Mouse (Mus musculus): Measurements from ENCODE around the gene Fos. TPM values are rescaled to one million over a fixed set of nuclear protein-coding genes. Genes with fewer than 3 reads are reported as not detected.
"Not testable (repeated sequence)": the region's sequence is repeated elsewhere in the genome, so short reads cannot be mapped to it uniquely, and the experiment has no call there.

The Fos gene
- polyA plus RNA-seq, 1 experiment, result 37.8 TPM

GRCm38 (mm10) chr12:85515865-85516264, 42.2 kb downstream of the Fos start:
- TF ChIP-seq CTCF (IDR thresholded peaks at IDR 0.05; ENCODE audit: insufficient read depth, low read length), result no peak
- TF ChIP-seq POLR2A (IDR thresholded peaks at IDR 0.05; ENCODE audit: borderline replicate concordance, extremely low read depth, low read depth, low read length), result no peak
- 75% methylated on average over 3 of the region's 3 CpGs for WGBS
- no peak for DNase-seq

GRCm38 (mm10) chr12:85517339-85517738, 43.6 kb downstream of the Fos start:
- no peak for TF ChIP-seq POLR2A (IDR thresholded peaks at IDR 0.05; ENCODE audit: borderline replicate concordance, extremely low read depth, low read depth, low read length)
- TF ChIP-seq CTCF (IDR thresholded peaks at IDR 0.05; ENCODE audit: insufficient read depth, low read length), result no peak
- Histone ChIP-seq H3K4me1 (ENCODE audit: control insufficient read depth, insufficient read depth, low read length) (no peaks in the 10 kb centered on the region; the same call in 1 of the 2 replicates), H3K4me3 (replicated peaks; ENCODE audit: extremely low read depth, low read depth, low read length) (no peak overlapping the region)
- DNase-seq, result no peak
- 85% methylated on average over 13 of the region's 13 CpGs for WGBS

More at GRCm38 (mm10) chr12:85515865-85516264, 42.2 kb downstream of the Fos start:
- H3K4me3 ChIP-seq (replicated peaks; ENCODE audit: extremely low read depth, low read depth, low read length), result no peak overlapping the region
- H3K4me1 ChIP-seq (ENCODE audit: control insufficient read depth, insufficient read depth, low read length), result no peaks in the 10 kb centered on the region

GRCm38 (mm10) chr12:85518009-85518408, 44.3 kb downstream of the Fos start:
- 77% methylated on average over 5 of the region's 5 CpGs for WGBS
- TF ChIP-seq POLR2A (IDR thresholded peaks at IDR 0.05; ENCODE audit: borderline replicate concordance, extremely low read depth, low read depth, low read length) (no peak), CTCF (IDR thresholded peaks at IDR 0.05; ENCODE audit: insufficient read depth, low read length) (no peak)
- DNase-seq, result no peak
- peaks cover 6% of the 10 kb centered on the region for H3K4me1 ChIP-seq (ENCODE audit: control insufficient read depth, insufficient read depth, low read length)
- no peak overlapping the region for H3K4me3 ChIP-seq (replicated peaks; ENCODE audit: extremely low read depth, low read depth, low read length)

- no peak for DNase-seq
- WGBS, result 87% methylated on average over 6 of the region's 6 CpGs
- H3K4me1 ChIP-seq (ENCODE audit: control insufficient read depth, insufficient read depth, low read length), result peaks cover 11% of the 10 kb centered on the region
- TF ChIP-seq POLR2A (IDR thresholded peaks at IDR 0.05; ENCODE audit: borderline replicate concordance, extremely low read depth, low read depth, low read length), result no peak
- no peak overlapping the region for H3K4me3 ChIP-seq (replicated peaks; ENCODE audit: extremely low read depth, low read depth, low read length)
These were observed 45.9 kb downstream of the Fos start for GRCm38 (mm10) chr12:85519553-85519952.

GRCm38 (mm10) chr12:85521101-85521500, 47.4 kb downstream of the Fos start:
- Histone ChIP-seq H3K4me3 (replicated peaks; ENCODE audit: extremely low read depth, low read depth, low read length) (no peak overlapping the region), H3K4me1 (ENCODE audit: control insufficient read depth, insufficient read depth, low read length) (peaks cover 11% of the 10 kb centered on the region)
- DNase-seq, result no peak
- WGBS, result 94% methylated on average over 6 of the region's 6 CpGs
- no peak for TF ChIP-seq CTCF (IDR thresholded peaks at IDR 0.05; ENCODE audit: insufficient read depth, low read length)
- no peak for TF ChIP-seq POLR2A (IDR thresholded peaks at IDR 0.05; ENCODE audit: borderline replicate concordance, extremely low read depth, low read depth, low read length)

GRCm38 (mm10) chr12:85521673-85522072, 48.0 kb downstream of the Fos start:
- no peak for TF ChIP-seq POLR2A (IDR thresholded peaks at IDR 0.05; ENCODE audit: borderline replicate concordance, extremely low read depth, low read depth, low read length)
- TF ChIP-seq CTCF (IDR thresholded peaks at IDR 0.05; ENCODE audit: insufficient read depth, low read length), result no peak
- Histone ChIP-seq H3K4me1 (ENCODE audit: control insufficient read depth, insufficient read depth, low read length) (peaks cover 11% of the 10 kb centered on the region), H3K4me3 (replicated peaks; ENCODE audit: extremely low read depth, low read depth, low read length) (no peak overlapping the region)
- WGBS, result 55% methylated on average over 1 of the region's 1 CpGs
- no peak for DNase-seq

- no peak for DNase-seq
- 40% methylated on average over 7 of the region's 7 CpGs for WGBS
- no peak overlapping the region for H3K4me3 ChIP-seq (replicated peaks; ENCODE audit: extremely low read depth, low read depth, low read length)
- TF ChIP-seq POLR2A (IDR thresholded peaks at IDR 0.05; ENCODE audit: borderline replicate concordance, extremely low read depth, low read depth, low read length) (no peak), CTCF (IDR thresholded peaks at IDR 0.05; ENCODE audit: insufficient read depth, low read length) (no peak)
- peaks cover 11% of the 10 kb centered on the region for H3K4me1 ChIP-seq (ENCODE audit: control insufficient read depth, insufficient read depth, low read length)
These were observed 49.1 kb downstream of the Fos start for GRCm38 (mm10) chr12:85522631-85523388.

GRCm38 (mm10) chr12:85523421-85524192, 49.9 kb downstream of the Fos start:
- H3K4me1 ChIP-seq (ENCODE audit: control insufficient read depth, insufficient read depth, low read length), result peaks cover 11% of the 10 kb centered on the region
- WGBS, result 66% methylated on average over 14 of the region's 14 CpGs
- DNase-seq, result no peak
- H3K4me3 ChIP-seq (replicated peaks; ENCODE audit: extremely low read depth, low read depth, low read length), result no peak overlapping the region
- TF ChIP-seq POLR2A (IDR thresholded peaks at IDR 0.05; ENCODE audit: borderline replicate concordance, extremely low read depth, low read depth, low read length) (no peak), CTCF (IDR thresholded peaks at IDR 0.05; ENCODE audit: insufficient read depth, low read length) (no peak)

GRCm38 (mm10) chr12:85524193-85524858, 50.6 kb downstream of the Fos start:
- TF ChIP-seq CTCF (IDR thresholded peaks at IDR 0.05; ENCODE audit: insufficient read depth, low read length) (no peak), POLR2A (IDR thresholded peaks at IDR 0.05; ENCODE audit: borderline replicate concordance, extremely low read depth, low read depth, low read length) (no peak)
- 60% methylated on average over 8 of the region's 8 CpGs for WGBS

GRCm38 (mm10) chr12:85524859-85525495, 51.3 kb downstream of the Fos start:
- WGBS, result 69% methylated on average over 11 of the region's 11 CpGs
- H3K4me1 ChIP-seq (ENCODE audit: control insufficient read depth, insufficient read depth, low read length), result peaks cover 11% of the 10 kb centered on the region
- DNase-seq; H3K4me3 ChIP-seq (replicated peaks; ENCODE audit: extremely low read depth, low read depth, low read length): not testable (repeated sequence)

More at GRCm38 (mm10) chr12:85524193-85524858, 50.6 kb downstream of the Fos start:
- DNase-seq, result no peak
- peaks cover 11% of the 10 kb centered on the region for H3K4me1 ChIP-seq (ENCODE audit: control insufficient read depth, insufficient read depth, low read length)
- no peak overlapping the region for H3K4me3 ChIP-seq (replicated peaks; ENCODE audit: extremely low read depth, low read depth, low read length)
